Mouse (Mus musculus) E14TG2a.4 (cell line): Measurements from ENCODE around the gene Ccser1.

Experiments used
- H3K27me3 ChIP-seq: 2 replicates; pipeline ENCODE4 v1.6.1; 2014; ENCODE audit warnings: low read length, control low read depth; ENCODE audit not compliant: insufficient read depth
- H3K36me3 ChIP-seq: 2 replicates; pipeline ENCODE4 v1.6.1; 2014; ENCODE audit warnings: low read length, control low read depth; ENCODE audit not compliant: insufficient read depth
- H3K4me1 ChIP-seq: replicated peaks from 2 replicates; pipeline ENCODE4 v1.6.1; 2014; ENCODE audit warnings: low read depth, low read length, control low read depth
- H3K4me3 ChIP-seq: replicated peaks from 2 replicates; pipeline ENCODE4 v1.5.1; 2014; ENCODE audit warnings: mild to moderate bottlenecking, low read length
- H3K9me3 ChIP-seq: 2 replicates; pipeline ENCODE4 v1.6.1; 2014; ENCODE audit warnings: low read length, control low read depth
- CTCF ChIP-seq: conservative IDR thresholded peaks from 2 replicates; pipeline ENCODE4 v1.5.1; 2014; ENCODE audit warnings: low read length
- NANOG ChIP-seq: IDR thresholded peaks from 2 replicates; pipeline ENCODE4 v1.6.1; 2014; ENCODE audit warnings: borderline replicate concordance, low read length, mixed read lengths
- POU5F1 ChIP-seq: IDR thresholded peaks from 2 replicates; pipeline ENCODE4 v1.6.1; 2014; ENCODE audit warnings: low read length, borderline replicate concordance

Gene Ccser1

DNA sequence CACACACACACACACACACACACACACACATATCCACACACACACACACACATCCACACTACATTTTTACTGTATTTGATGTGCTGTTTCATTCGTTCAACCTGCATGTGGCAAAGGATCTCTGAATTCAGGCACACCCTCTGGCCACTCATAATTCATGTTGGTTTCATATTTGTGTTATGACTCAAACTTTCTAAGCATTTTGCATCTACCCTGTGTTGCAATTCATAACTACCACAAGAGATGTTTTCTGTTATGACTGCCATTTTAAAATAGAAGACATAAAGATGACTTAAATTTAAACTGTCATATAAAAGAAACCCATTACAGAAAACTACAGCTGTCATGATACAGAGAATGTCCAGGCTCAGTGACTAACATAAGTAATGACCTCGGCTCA, 26.5 kb downstream of the Ccser1 start:
- no peaks in the 10 kb centered on the region for H3K4me1 ChIP-seq
- H3K36me3 ChIP-seq, result no peaks in the 10 kb centered on the region
- no peaks in the 10 kb centered on the region for H3K27me3 ChIP-seq
- no peak overlapping the region for H3K4me3 ChIP-seq
- H3K9me3 ChIP-seq, result no peaks in the 10 kb centered on the region
- TF ChIP-seq POU5F1, result no peak
- no peak for TF ChIP-seq CTCF
- no peak for TF ChIP-seq NANOG

DNA sequence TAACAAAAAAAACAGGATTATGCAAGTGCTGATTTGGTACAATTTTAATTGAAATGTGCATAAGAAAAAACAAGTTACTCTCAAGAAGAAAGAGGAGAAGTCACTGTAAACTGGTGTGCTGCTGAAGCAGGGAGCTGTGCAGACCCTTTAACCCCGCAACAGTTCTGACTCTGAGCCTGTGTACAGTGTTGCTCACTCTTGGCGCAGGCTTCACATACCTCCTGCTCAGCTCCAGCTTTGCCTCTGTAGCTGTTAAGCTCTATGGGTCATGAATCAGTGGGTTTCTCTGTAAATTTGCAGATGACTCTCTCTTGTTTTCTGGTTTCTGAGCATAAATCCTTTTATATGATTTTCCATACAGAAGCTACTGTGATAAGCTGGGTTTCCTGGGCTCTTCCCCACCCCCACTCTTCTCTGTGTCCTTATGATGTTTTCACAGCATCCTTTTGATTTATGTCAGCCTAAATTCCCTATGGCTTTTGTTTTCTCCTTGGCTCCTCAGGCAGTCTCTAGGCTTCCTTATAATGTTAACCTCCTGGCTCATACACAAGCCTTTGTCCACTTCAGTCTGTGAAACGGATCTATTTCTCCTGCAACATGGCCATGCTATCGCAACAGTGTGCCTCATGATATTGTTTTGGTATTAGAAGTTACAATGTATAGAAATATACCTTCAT, 30.1 kb downstream of the Ccser1 start:
- TF ChIP-seq POU5F1 (no peak), NANOG (no peak), CTCF (no peak)
- H3K4me1 ChIP-seq, result no peaks in the 10 kb centered on the region
- H3K27me3 ChIP-seq, result no peaks in the 10 kb centered on the region
- H3K4me3 ChIP-seq, result no peak overlapping the region
- H3K36me3 ChIP-seq, result no peaks in the 10 kb centered on the region
- no peaks in the 10 kb centered on the region for H3K9me3 ChIP-seq

- H3K36me3 ChIP-seq, result no peaks in the 10 kb centered on the region
- H3K27me3 ChIP-seq, result no peaks in the 10 kb centered on the region
- TF ChIP-seq POU5F1, result no peak
- TF ChIP-seq CTCF, result no peak
- TF ChIP-seq NANOG, result no peak
- H3K4me1 ChIP-seq, result no peaks in the 10 kb centered on the region
- H3K9me3 ChIP-seq, result no peaks in the 10 kb centered on the region
- H3K4me3 ChIP-seq, result no peak overlapping the region
Observed at GRCm38 (mm10) chr6:61215705-61216104, 35.6 kb downstream of the Ccser1 start.

GRCm38 (mm10) chr6:61216514-61216913, 36.4 kb downstream of the Ccser1 start:
- Histone ChIP-seq H3K36me3 (no peaks in the 10 kb centered on the region), H3K27me3 (no peaks in the 10 kb centered on the region), H3K4me3 (no peak overlapping the region), H3K9me3 (no peaks in the 10 kb centered on the region), H3K4me1 (no peaks in the 10 kb centered on the region)
- no peak for TF ChIP-seq CTCF
- TF ChIP-seq POU5F1, result no peak
- no peak for TF ChIP-seq NANOG

DNA sequence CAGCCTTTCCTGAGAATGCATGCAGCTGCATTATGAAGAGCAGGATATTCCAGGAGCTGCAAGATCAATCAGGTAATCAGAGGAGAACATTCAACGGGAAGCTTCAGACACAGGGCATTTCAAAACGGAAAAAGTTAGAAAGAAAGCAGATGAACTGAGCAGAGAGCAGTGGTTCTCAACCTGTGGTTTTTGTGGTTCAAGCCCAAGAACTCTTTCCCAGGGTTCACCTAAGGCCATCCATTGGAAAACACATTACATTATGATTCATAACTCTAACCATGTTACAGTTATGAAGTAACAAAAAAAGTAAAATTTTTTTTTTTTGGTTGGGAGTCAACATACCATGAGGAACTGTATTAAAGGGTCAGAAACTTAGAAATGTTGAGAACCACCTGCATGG, 37.6 kb downstream of the Ccser1 start:
- TF ChIP-seq NANOG, result no peak
- TF ChIP-seq CTCF, result no peak
- TF ChIP-seq POU5F1, result no peak
- no peaks in the 10 kb centered on the region for H3K36me3 ChIP-seq
- no peaks in the 10 kb centered on the region for H3K27me3 ChIP-seq
- no peak overlapping the region for H3K4me3 ChIP-seq
- H3K9me3 ChIP-seq, result no peaks in the 10 kb centered on the region
- H3K4me1 ChIP-seq, result no peaks in the 10 kb centered on the region

DNA sequence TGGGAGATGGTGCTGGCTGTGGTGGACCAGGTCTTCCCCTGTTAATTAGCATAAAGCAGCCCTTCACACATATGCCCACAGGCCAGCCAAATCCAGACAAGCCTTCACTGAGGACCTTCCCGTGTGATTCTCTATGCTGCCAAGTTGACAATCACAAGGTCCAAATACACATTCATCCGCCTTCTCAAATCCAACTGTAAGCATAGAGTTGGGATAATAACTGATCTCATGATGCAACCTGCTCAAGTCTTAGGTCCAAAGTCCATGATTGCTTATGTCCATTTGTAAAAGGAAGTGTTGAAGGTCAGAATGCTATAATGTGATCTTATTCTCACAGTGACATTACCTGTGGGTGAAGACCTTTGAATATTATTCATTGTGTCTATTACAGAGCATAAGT, 43.4 kb downstream of the Ccser1 start:
- Histone ChIP-seq H3K36me3 (no peaks in the 10 kb centered on the region), H3K4me1 (no peaks in the 10 kb centered on the region), H3K4me3 (no peak overlapping the region), H3K9me3 (no peaks in the 10 kb centered on the region), H3K27me3 (no peaks in the 10 kb centered on the region)
- TF ChIP-seq POU5F1, result no peak
- TF ChIP-seq CTCF, result no peak
- TF ChIP-seq NANOG, result no peak

GRCm38 (mm10) chr6:61225302-61225701, 45.2 kb downstream of the Ccser1 start:
- no peak for TF ChIP-seq POU5F1
- no peak for TF ChIP-seq NANOG
- no peak for TF ChIP-seq CTCF
- H3K36me3 ChIP-seq, result no peaks in the 10 kb centered on the region
- no peak overlapping the region for H3K4me3 ChIP-seq
- no peaks in the 10 kb centered on the region for H3K9me3 ChIP-seq
- H3K27me3 ChIP-seq, result no peaks in the 10 kb centered on the region
- no peaks in the 10 kb centered on the region for H3K4me1 ChIP-seq

- Histone ChIP-seq H3K36me3 (no peaks in the 10 kb centered on the region), H3K4me3 (no peak overlapping the region), H3K4me1 (no peaks in the 10 kb centered on the region), H3K27me3 (no peaks in the 10 kb centered on the region), H3K9me3 (no peaks in the 10 kb centered on the region)
- no peak for TF ChIP-seq NANOG
- no peak for TF ChIP-seq POU5F1
- no peak for TF ChIP-seq CTCF
Observed at GRCm38 (mm10) chr6:61230058-61230718, 50.1 kb downstream of the Ccser1 start.
